Mouse (Mus musculus): ENCODE results near the gene Clec4a2.

- no peak for TF ChIP-seq CTCF (IDR thresholded peaks at IDR 0.05; ENCODE audit: low read depth, low read length)
- no peak for TF ChIP-seq POLR2A (IDR thresholded peaks at IDR 0.05; ENCODE audit: insufficient read depth, low read length)
- TF ChIP-seq EP300 (IDR thresholded peaks at IDR 0.05; ENCODE audit: insufficient read depth, low read depth, low read length), result no peak
Observed at GRCm38 (mm10) chr6:123172593-123172992, 66.4 kb downstream of the Clec4a2 start, which contains the start of gene Clec4b2.

Data from ES-Bruce4 (cell line).